Mouse (Mus musculus): ENCODE measurements around the gene Eif4e3. TPM values are rescaled to one million over a fixed set of nuclear protein-coding genes. Genes with fewer than 3 reads are reported as not detected.

Eif4e3 gene
- polyA plus RNA-seq (2015; fragmentation: Illumina TruSeq; extraction: RNeasy Lipid Tissue Mini Kit (QIAGEN cat#74804); ENCODE audit: insufficient read depth, low replicate concordance), result 26.5 TPM

GRCm38 (mm10) chr6:99666318-99667171 is at the start of gene Eif4e3, which contains the start of gene Gm20696:
Eif4e3 (minus strand) TSS chr6:99666771.
Gm20696 (minus strand) TSS chr6:99666797.

GRCm38 (mm10) chr6:99692206-99692915 is 25.8 kb upstream of the Eif4e3 start, which contains the start of gene Gpr27:
Gpr27 (plus strand) TSS chr6:99692679.

Other genes with a start within 250 kb of the Eif4e3 start
- 120 TPM for gene Foxp1, start 144.1 kb downstream of the Eif4e3 start, polyA plus RNA-seq (2015; fragmentation: Illumina TruSeq; extraction: RNeasy Lipid Tissue Mini Kit (QIAGEN cat#74804); ENCODE audit: insufficient read depth, low replicate concordance)
- gene Gm20696, start within 50 bp of the Eif4e3 start, polyA plus RNA-seq (2015; fragmentation: Illumina TruSeq; extraction: RNeasy Lipid Tissue Mini Kit (QIAGEN cat#74804); ENCODE audit: insufficient read depth, low replicate concordance), result 0.62 TPM
- gene Gpr27, start 25.9 kb upstream of the Eif4e3 start, polyA plus RNA-seq (2015; fragmentation: Illumina TruSeq; extraction: RNeasy Lipid Tissue Mini Kit (QIAGEN cat#74804); ENCODE audit: insufficient read depth, low replicate concordance), result 0.75 TPM
- not detected for gene Prok2, start 59.6 kb upstream of the Eif4e3 start, polyA plus RNA-seq (2015; fragmentation: Illumina TruSeq; extraction: RNeasy Lipid Tissue Mini Kit (QIAGEN cat#74804); ENCODE audit: insufficient read depth, low replicate concordance)